Mouse (Mus musculus): ENCODE results near the gene Itprip.

DNA sequence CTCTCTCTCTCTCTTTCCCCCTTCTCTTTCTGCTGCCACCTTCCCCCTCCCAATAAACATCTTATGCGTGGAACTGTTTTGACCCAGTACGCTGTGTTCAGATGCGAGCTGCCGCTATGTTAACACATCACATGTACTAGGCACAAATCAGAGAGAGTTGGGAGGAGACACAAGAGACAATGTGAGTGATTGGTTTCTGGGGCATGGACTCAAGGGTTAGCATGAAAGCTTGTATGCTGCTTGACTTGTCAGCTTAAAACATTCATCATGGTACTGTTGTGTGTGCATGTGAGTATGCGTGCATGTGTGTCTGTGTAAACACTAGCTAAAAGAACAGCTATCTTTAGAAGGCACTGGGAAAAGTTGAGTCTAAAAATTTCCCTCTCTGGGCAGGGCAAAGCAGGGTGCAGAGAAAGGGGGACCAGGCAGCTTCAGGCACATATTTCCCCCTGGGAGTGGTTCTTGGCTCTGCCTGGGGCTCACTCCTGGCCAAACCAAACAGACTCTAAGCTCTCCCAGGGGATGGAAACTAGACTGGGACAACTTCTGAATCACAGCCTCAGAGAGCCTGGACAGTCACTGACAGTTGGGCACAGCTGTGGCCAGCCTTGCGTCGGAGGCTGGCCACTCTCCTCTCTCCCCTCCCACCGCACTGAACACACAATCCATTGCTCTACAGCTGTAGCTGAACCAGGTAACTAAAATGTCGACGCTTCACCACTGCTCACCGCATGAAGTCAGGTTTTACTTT lies 27.4 kb downstream of the Itprip start:
- TF ChIP-seq CTCF (IDR thresholded peaks at IDR 0.05; ENCODE audit: low read depth) (no peak), EP300 (IDR thresholded peaks at IDR 0.05; ENCODE audit: low read depth) (no peak)
